ENCODE assay signal across 8 mouse cellular contexts in genomic region chr5:73338832-73339163, GRCm38 (mm10). TPM values are rescaled to one million over a fixed set of nuclear protein-coding genes. Genes with fewer than 3 reads are reported as not detected.
DNase-seq lines count a peak whose midpoint lies in the region; ATAC-seq and TF ChIP-seq lines count a peak whose summit lies in the region.

No protein-coding gene starts in this region.

- no peaks in the 10 kb centered on the region for H3K9me3 ChIP-seq in limb, embryonic 13.5 days
- no peaks in the 10 kb centered on the region for H3K9me3 ChIP-seq in stomach, embryonic 16.5 days (replicated peaks; ENCODE audit: control insufficient read depth, low read length)

- no peaks in the 10 kb centered on the region for H3K27me3 ChIP-seq in thymus, adult 2 months (ENCODE audit: control insufficient read depth, insufficient read depth, low read length)
- peaks cover 4% of the 10 kb centered on the region; the same call in 1 of the 2 replicates for H3K27me3 ChIP-seq in limb, embryonic 13.5 days
- H3K27me3 ChIP-seq in stomach, embryonic 16.5 days (ENCODE audit: control insufficient read depth, insufficient read depth, low read length) = no peaks in the 10 kb centered on the region

- H3K9ac ChIP-seq in limb, embryonic 13.5 days = peak overlapping the region; percentile 73; the same call in 1 of the 2 replicates
- H3K9ac ChIP-seq in stomach, embryonic 16.5 days (ENCODE audit: low read length) = peak overlapping the region; percentile 82

- H3K4me3 ChIP-seq in thymus, adult 2 months (ENCODE audit: control insufficient read depth, insufficient read depth, low read length) = peak overlapping the region; percentile 63
- H3K4me3 ChIP-seq in limb, embryonic 13.5 days = peak overlapping the region; percentile 59
- peak overlapping the region; percentile 62 for H3K4me3 ChIP-seq in stomach, embryonic 16.5 days (replicated peaks; ENCODE audit: low read length)

- WGBS in thymus, adult 2 months = 62% methylated on average over 14 of the region's 14 CpGs
- WGBS in limb, embryonic 13.5 days = 54% methylated on average over 14 of the region's 14 CpGs
- WGBS in stomach, embryonic 16.5 days = 46% methylated on average over 14 of the region's 14 CpGs

- peak overlapping the region; percentile 87 for H3K4me2 ChIP-seq in limb, embryonic 13.5 days (replicated peaks)
- H3K4me2 ChIP-seq in stomach, embryonic 16.5 days (ENCODE audit: low read depth, low read length) = peak overlapping the region; percentile 80

- H3K4me1 ChIP-seq in thymus, adult 2 months (replicated peaks; ENCODE audit: control insufficient read depth, insufficient read depth, low read length) = peaks cover 7% of the 10 kb centered on the region
- H3K4me1 ChIP-seq in limb, embryonic 13.5 days = peaks cover 18% of the 10 kb centered on the region
- no peaks in the 10 kb centered on the region for H3K4me1 ChIP-seq in stomach, embryonic 16.5 days (ENCODE audit: control insufficient read depth, insufficient read depth, low read length)

- H3K36me3 ChIP-seq in thymus, adult 2 months (ENCODE audit: control insufficient read depth, insufficient read depth, low read length) = no peaks in the 10 kb centered on the region
- H3K36me3 ChIP-seq in limb, embryonic 13.5 days = no peaks in the 10 kb centered on the region
- no peaks in the 10 kb centered on the region for H3K36me3 ChIP-seq in stomach, embryonic 16.5 days (ENCODE audit: control insufficient read depth, insufficient read depth, low read length)

- peak; percentile 20 for DNase-seq in embryo, embryonic 10 days (ENCODE audit: low spot score)
- DNase-seq in embryo, embryonic 10.5 days (ENCODE audit: low spot score) = no peak
- DNase-seq in thymus, adult 2 months = no peak
- DNase-seq in thymus, postnatal 10 days (ENCODE audit: low spot score in 2 of 2) = no peak
- no peak for DNase-seq in left cerebral cortex, adult 8-10 months (ENCODE audit: low spot score in 2 of 2)
- no peak for DNase-seq in frontal cortex, adult 2 months (ENCODE audit: extremely low spot score in 1 of 2, low spot score in 1 of 2)

- TF ChIP-seq POLR2A in thymus, adult 2 months (IDR thresholded peaks at IDR 0.05; ENCODE audit: control insufficient read depth, extremely low read depth, insufficient read depth, low read length, poor library complexity) = no peak

- TF ChIP-seq CTCF in thymus, adult 2 months (IDR thresholded peaks at IDR 0.05; ENCODE audit: borderline replicate concordance, control insufficient read depth, extremely low read depth, insufficient read depth, low read length, poor library complexity) = no peak

- H3K27ac ChIP-seq in thymus, adult 2 months (ENCODE audit: control insufficient read depth, insufficient read depth, low read length) = no peak overlapping the region
- H3K27ac ChIP-seq in limb, embryonic 13.5 days = no peak overlapping the region
- H3K27ac ChIP-seq in stomach, embryonic 16.5 days (ENCODE audit: low read length) = peak overlapping the region; percentile 80; the same call in 1 of the 2 replicates

- ATAC-seq in limb, embryonic 13.5 days (ENCODE audit: low FRiP score, low read depth) = peak; percentile 29; the same call in 1 of the 2 replicates
- ATAC-seq in stomach, embryonic 16.5 days (ENCODE audit: insufficient read depth, low FRiP score) = no peak

RNA-seq across cellular contexts. Expression of gene Ociad2, which starts 2.0 kb away (rescaled TPM):
- 2.6 and 3.1 TPM in 2 replicates for polyA plus RNA-seq in thymus, adult 2 months (2012; rRNA removed)
- polyA plus RNA-seq in limb, embryonic 13.5 days (2015; fragmentation: Nextera tagmentation; extraction: Ambion mirVana) = 9.9 and 10.5 TPM in 2 replicates
- polyA plus RNA-seq in stomach, embryonic 16.5 days (2015; fragmentation: Nextera tagmentation; extraction: Ambion mirVana) = 93.9 and 103 TPM in 2 replicates
- 100 to 1,000 TPM in 1 of 4 experiments, 10 to 100 TPM in 3; 90.3 to 110 (median 94.2) TPM for total RNA-seq in left cerebral cortex, adult 8-10 months (2022)
- polyA plus RNA-seq in frontal cortex, adult 2 months (2012; rRNA removed) = 73.6 and 83.4 TPM in 2 replicates

RNA-seq across cellular contexts. Expression of gene Ociad1, which starts 46.2 kb away (rescaled TPM):
- polyA plus RNA-seq in thymus, adult 2 months (2012; rRNA removed) = 72.5 and 73.3 TPM in 2 replicates
- 229 and 236 TPM in 2 replicates for polyA plus RNA-seq in limb, embryonic 13.5 days (2015; fragmentation: Nextera tagmentation; extraction: Ambion mirVana)
- 256 and 260 TPM in 2 replicates for polyA plus RNA-seq in stomach, embryonic 16.5 days (2015; fragmentation: Nextera tagmentation; extraction: Ambion mirVana)
- total RNA-seq in left cerebral cortex, adult 8-10 months (2022) = 100 to 1,000 TPM; 447 to 503 (median 477) TPM
- 357 and 372 TPM in 2 replicates for polyA plus RNA-seq in frontal cortex, adult 2 months (2012; rRNA removed)
